Mouse (Mus musculus): ENCODE measurements around the gene Pebp1.
"Not testable (repeated sequence)": the region's sequence is repeated elsewhere in the genome, so short reads cannot be mapped to it uniquely, and the experiment has no call there.

Gene Pebp1

GRCm38 (mm10) chr5:117286831-117287822 is at the start of gene Pebp1:
Gene Pebp1 (minus strand): TSS chr5:117287625.
- peak; percentile 94 to 95 for DNase-seq (ENCODE audit: low spot score in 2 of 2)

DNA sequence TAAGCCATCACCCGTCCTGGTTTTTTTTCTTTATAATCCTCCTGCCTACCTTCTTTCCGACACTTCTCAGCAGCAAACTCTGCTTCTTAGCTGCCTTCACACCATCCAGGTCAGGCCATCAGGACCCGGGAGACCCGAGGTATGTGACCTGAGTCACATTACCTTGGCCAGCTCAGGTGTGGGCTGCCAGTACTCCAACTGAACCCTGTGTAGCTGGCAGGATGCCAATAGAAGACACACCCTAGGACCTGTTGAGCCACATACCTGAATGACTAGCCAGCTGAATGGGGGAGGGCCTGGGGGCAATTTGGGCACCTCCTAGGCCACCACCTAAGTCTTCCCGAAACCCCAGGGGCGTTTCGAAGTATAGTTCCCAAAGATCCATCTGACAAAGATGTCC is 43.0 kb upstream of the Pebp1 start:
- DNase-seq (ENCODE audit: low spot score in 2 of 2): no peak

- DNase-seq (ENCODE audit: low spot score in 2 of 2): no peak
Observed at GRCm38 (mm10) chr5:117326408-117326807, 39.0 kb upstream of the Pebp1 start.

GRCm38 (mm10) chr5:117323751-117324150 is 36.3 kb upstream of the Pebp1 start:
- no peak for DNase-seq (ENCODE audit: low spot score in 2 of 2)

DNA sequence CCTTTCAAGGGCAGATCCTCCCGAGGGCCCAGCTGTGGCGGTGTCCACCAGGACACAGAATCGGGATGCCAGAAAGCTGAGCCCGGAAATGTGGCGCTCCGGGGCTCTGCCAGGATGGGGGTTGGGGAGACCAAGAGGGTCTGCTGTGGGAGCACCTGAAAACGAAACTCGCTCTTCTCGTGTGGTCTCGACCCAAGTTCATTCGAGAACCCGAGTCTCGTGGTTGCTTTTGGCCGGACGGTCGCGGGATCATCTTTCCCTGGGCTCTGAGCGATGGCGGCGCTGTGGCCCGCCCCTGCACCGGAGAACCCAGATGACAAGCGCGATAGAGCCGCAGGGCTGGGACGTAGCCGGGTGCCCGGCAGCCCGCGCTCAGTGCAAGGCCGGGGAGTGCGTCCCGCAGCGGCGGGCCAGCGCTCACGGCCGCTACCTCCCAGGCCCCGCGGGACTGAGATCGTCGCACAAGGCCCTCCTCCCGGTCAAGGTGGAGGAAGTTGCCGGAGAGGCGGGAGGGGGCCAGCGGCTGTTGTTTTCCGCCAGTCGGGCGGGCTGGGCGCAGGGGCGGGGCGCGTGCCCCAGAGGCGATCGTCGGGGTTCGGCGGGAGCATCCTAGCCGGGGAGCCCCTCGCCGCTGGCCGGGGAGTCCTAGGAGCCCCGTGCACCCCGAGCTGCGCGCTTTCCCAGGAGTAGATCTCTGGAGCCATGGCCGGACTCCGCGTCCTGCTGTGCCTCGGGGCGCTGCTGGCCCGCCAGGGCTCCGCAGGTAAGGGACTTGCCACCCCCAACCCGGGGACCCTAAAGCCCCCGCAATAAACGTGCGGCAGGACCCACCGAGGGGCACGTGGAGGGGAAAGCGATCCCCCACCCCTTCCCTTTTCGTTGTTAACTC is 31.6 kb upstream of the Pebp1 start, which contains the start of gene Vsig10:
TSS of gene Vsig10 (plus strand) at position 343 of the 889 bp plus-strand sequence.
- DNase-seq (ENCODE audit: low spot score in 2 of 2): peak; percentile 32 to 38

DNA sequence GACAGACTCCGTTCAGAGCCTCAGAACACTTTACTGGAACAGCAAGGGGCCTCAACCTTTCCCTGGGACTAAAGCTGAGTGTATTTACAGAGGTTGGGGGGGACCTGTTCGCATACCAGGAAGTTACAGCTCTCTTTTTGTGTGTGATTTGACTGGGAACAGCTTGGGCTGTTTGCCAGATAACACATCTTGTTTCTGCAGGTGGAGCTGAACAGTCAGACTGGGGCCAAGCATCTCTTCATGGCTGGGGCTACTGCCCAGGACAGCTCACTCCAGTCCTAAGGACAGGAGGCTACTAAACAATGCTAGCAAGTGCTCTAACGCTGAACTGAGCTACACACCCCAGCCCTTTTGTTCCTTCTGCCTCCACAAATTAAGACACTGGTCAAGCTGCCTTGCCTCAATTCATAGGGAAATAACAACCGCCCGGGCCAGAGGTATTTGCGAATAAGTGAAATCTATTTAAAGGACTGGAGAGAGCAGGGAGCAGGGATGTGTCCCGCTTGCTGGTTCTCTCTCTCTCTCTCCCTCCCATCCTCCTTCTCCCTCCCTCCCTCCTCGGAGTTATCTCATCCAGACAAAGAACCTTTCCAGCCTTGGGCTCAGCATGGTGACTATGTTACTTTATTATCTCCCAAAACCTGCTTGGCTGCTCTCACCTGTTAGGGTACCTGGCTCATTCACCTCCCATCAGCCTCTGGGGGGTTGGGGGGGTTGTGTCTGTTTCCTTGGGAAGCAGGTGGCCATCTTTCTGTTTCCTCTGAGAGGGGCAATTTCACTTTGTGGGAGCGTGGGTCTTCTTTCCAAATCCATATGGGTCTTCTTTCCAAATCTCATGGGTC is 27.4 kb upstream of the Pebp1 start:
- DNase-seq (ENCODE audit: low spot score in 2 of 2): no peak

DNA sequence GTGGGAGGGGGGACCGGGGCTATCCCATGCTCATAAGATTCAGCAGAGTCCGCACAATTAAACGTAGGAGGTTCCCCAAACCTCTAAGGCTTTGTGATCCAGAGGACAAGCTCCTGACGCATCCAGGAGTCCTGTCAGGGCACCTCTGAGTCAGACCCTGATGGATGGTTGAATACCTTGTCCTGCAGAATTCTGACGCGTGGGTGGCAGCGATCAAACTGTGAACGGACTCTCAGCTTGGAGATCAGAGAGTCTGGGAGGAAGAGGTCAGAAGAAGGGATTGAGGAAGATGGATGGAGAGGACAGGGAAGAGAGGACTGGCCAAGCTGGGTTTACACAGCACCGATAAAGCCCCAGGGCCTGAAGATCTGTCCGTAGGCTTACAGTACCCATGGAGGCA is 26.5 kb upstream of the Pebp1 start:
- DNase-seq (ENCODE audit: low spot score in 2 of 2): no peak

DNA sequence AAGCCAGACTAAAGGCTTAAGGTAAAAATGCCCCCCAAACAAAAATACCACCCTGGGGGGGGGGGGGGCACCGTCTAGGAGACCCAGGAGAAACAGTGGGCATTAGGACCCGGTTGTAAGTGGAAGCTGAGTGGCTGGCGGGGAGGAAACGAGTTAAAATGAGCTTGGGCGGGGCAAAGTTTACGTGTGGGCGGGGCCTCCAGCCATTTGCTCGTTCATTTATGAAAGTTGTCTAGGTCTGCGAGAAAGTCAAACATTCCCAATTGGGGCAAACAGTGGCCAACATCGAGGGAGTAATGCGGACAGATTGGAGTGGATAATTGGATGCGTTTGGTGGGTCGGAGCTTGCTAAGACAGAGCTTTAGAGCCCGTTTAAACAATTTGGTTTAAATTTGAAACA is 26.0 kb upstream of the Pebp1 start:
- no peak for DNase-seq (ENCODE audit: low spot score in 2 of 2)

DNA sequence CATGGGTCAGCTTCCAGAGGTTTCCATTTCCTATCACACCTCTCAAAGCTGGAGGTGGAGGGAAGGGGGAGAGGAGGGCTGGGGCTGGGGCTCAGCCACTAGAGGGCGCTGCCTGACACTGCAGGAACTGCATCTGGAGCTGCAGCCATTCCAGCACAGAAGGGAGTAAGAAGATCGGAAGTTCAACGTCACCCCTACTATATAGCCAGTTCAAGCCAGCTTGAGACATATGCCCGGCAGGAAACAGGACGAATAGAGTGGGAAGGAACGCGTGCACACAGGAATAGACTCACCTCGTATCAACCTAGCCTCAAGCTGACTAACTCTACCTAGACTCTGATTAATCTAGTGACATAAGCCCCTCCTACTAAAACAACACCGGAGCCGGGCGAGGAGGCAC is 20.3 kb upstream of the Pebp1 start:
- DNase-seq (ENCODE audit: low spot score in 2 of 2): peak; percentile 44 to 52

DNA sequence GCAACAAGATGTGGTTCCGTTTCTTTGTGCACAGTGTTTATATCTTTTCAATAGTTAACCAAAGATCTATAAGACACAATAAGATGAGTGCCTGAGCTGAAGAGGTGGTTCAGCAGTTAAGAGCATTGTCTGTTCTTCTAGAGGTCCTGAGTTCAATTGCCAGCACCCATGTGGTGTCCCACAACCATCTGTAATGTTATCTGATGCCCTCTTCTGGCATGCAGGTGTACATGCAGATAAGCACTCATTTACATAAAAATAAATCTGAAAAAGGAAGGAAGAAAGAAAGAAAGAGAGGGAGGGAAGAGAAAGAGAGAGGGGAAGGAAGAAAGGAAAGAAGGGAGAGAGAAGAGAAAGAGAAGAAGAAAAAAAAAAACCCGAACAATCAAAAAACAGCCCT is 19.4 kb upstream of the Pebp1 start:
- DNase-seq (ENCODE audit: low spot score in 2 of 2): no peak

- DNase-seq (ENCODE audit: low spot score in 2 of 2): no peak
Observed at GRCm38 (mm10) chr5:117305754-117306153, 18.3 kb upstream of the Pebp1 start.

DNA sequence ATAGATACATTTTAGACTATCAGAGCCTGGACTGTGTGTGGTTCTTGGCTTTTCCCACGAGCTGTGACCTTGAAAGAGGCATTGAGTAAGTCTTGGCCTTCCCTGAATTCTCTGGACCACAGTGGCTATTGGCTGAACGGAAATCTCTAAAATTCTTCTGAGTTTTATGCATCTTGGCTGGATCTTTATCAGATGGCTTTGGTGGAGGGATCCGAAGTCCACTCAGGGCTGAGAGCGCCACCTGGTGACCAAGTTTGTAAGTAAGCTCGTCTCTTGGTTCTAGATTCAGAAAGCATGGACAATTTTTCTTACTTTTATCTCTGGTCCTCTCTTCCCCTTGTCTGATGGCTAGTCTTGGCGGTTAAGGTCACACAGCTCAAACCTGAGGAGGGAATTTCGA is 17.5 kb upstream of the Pebp1 start:
- peak; percentile 69 to 75 for DNase-seq (ENCODE audit: low spot score in 2 of 2)

DNA sequence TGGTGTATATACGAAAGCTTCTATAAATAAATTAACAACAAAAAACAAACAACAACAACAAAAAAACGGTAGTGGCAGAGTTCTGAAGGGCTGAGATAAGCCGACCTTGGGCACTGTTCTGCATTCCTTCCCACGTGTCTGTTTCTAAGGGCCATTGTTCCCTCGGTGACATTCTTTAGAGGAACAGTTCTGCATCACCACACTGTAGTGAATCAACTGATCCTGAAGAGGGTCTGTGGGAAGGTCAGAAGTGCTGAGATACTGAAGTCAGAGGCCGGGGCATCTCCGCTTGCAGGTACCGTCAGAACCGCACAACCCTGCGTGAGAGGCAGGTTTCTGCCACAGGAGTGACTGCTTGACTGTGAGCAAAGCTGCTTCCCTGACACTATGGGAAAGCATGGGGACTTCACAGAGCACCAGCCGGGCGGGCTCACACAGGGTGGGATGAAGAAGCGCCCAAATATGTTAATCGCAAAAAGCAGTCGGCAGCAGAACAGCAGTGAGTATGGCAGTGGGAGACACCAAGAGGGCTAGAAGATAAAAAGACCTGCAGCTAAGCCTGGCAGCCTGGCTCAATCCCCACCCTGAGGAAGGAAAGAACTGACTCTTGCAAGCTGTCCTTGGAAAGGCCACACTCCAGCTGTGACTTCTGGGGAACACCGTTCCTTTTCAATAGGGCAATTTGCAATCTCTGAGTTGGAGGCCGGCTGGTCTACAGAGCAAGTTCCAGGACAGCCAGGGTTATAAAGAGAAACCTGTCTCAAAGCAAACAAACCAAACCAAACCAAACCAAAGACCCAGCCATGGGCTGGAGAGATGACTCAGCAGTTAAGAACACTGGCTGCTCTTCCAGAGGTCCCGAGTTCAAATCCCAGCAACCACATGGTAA is 16.5 kb upstream of the Pebp1 start:
- no peak for DNase-seq (ENCODE audit: low spot score in 2 of 2)

DNA sequence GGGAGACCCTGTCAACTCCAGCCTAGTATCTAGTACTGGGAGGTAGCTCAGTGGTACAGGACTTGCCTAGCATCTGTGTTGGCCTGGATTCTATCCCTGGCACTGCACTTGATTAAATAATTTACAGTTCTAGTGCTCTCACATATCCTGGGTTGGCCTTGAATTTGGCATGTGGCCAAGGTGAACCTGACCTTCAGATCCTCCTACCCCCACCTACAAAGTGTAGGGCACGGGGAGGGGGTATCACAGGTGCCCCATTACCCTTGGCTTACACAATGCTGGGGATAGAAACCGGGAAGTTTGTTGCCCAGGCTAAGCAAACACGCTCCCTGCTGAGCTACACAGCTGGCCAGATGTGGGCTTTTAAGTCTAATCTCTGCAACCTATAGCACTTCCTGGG is 15.5 kb upstream of the Pebp1 start:
- DNase-seq (ENCODE audit: low spot score in 2 of 2): no peak

GRCm38 (mm10) chr5:117295011-117295410 is 7.6 kb upstream of the Pebp1 start:
- DNase-seq (ENCODE audit: low spot score in 2 of 2): no peak

DNA sequence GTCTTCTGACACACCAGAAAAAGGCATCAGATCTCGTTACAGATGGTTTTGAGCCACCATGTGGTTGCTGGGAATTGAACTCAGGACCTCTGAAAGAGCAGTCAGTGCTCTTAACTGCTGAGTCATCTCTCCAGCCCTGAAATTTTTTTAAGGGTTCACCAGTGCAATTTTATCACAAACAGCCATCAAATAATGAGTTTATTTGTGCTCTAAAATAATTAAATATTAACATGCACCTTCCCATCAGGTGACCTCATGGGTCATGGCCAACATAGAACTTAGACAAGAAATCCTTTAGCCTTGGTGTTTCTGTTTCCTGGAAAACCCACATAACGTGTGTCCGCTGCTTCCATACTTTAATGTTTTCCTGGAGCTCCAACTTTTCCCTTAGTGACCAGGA is 6.4 kb upstream of the Pebp1 start:
- DNase-seq (ENCODE audit: low spot score in 2 of 2): not testable (repeated sequence)

DNA sequence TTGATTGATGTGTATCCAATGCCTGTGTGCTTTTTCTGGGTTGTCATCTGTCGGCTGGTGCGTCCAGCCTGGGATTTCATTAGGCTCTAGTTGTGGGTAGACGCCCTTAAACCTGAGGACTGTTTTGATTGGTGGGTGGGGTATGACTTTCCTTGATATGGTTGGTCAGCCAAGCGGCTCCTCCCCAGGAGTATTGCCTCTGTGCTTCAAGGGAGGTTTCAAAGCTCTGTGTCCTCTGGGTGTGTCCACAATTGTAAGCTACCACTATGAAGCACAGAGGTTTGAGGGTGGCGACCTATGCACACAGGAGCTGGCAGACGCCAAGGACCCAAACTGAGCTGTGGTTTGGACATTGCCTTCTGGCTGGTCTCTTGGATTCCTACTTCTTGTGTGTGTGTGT is 5.1 kb upstream of the Pebp1 start:
- DNase-seq (ENCODE audit: low spot score in 2 of 2): no peak

GRCm38 (mm10) chr5:117291312-117291711 is 3.9 kb upstream of the Pebp1 start:
- no peak for DNase-seq (ENCODE audit: low spot score in 2 of 2)

DNA sequence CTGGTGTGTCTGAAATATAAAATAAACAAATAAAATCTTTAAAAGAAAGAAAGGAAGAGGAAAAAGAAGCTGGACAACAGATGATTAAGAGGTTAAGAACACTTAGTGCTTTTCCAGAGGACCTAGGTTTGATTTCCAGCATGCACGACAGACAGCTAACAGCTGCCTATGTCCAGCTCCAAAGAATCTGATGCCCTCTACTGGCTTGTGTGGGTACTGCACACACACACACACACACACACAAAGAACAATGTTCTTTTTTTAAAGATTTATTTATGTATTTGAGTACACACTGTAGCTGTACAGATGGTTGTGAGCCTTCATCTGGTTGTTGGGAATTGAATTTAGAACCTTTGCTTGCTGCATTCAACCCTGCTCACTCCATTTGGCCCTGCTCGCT is 2.7 kb upstream of the Pebp1 start:
- no peak for DNase-seq (ENCODE audit: low spot score in 2 of 2)

DNA sequence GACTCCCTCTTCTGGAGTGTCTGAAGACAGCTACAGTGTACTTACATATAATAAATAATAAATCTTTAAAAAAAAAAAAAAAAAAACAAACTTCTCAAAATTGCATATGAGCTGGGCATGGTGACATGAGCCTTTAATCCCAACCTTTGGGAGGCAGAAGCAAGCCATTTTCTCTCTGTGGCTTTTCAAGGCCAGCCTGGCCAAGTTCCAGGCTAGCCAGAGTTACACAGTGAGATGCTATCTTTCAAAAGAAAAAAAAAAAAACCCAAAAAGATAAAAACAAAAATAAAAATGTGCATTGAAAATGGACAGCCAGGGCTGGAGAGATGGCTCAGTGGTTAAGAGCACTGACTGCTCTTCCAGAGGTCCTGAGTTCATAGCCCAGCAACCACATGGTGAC is 2.2 kb upstream of the Pebp1 start:
- no peak for DNase-seq (ENCODE audit: low spot score in 2 of 2)

DNA sequence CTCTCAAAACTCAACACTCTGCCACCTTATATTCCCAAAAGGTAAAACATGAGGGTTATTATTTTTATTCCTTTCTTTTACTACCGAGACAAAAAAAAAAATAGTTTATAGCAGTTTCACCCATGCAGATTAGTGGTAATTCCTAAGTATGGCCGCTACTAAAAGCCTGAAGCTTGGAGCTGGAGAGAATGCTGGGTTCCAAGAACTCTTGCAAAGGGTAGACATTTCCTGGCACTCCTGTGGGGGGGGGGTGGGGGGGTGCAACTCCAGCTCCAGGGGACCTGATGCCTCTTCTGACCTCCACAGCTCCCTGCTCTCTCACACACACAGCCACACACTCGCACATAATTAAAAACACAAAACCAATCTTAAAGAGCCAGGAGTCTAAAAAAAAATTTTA is 1.1 kb downstream of the Pebp1 start:
- no peak for DNase-seq (ENCODE audit: low spot score in 2 of 2)
